ENCODE assay signal across 15 mouse cellular contexts in the genomic region with DNA sequence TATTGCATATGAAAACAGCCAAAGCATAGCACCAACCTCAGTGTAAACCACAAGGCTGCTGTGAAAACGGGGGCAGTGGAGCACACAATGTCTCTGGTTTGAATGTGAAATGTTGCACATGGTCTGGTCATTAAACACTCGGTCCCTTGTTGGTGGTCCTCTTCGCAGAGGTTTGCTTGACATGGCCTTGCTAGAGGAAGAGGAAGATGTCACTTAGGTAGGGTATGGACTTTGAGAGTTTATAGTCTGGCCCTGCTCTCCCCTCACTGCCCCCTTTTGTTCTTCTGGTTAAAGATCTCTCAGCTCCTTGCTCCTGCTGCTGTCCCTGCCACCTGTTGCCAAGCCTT.
DNase-seq lines count a peak whose midpoint lies in the region; ATAC-seq lines count a peak whose summit lies in the region.
"Had no signal": no experiment of that assay in that cellular context is flagged by ENCODE, and none has a peak within 500 bp of the region (broad histone marks: within the 10 kb centered on the region; RNA-seq: fewer than 3 reads in every experiment).

No protein-coding gene starts in this region.

- H3K9ac ChIP-seq in forebrain, embryonic 11.5 days (ENCODE audit: low read length) = no peak overlapping the region
- no peak overlapping the region for H3K9ac ChIP-seq in hindbrain, embryonic 13.5 days
- H3K9ac ChIP-seq in midbrain, embryonic 14.5 days (replicated peaks; ENCODE audit: low read length) = no peak overlapping the region
- H3K9ac ChIP-seq in liver, embryonic 11.5 days (ENCODE audit: low read depth, low read length) = no peak overlapping the region
- H3K9ac ChIP-seq: embryonic facial prominence, embryonic 12.5 days; heart, embryonic 13.5 days; liver, embryonic 13.5 days; stomach, embryonic 15.5 days had no signal

- no peaks in the 10 kb centered on the region for H3K27me3 ChIP-seq in forebrain, embryonic 11.5 days (ENCODE audit: control insufficient read depth, insufficient read depth, low read length)
- H3K27me3 ChIP-seq in hindbrain, embryonic 13.5 days = no peaks in the 10 kb centered on the region
- no peaks in the 10 kb centered on the region for H3K27me3 ChIP-seq in midbrain, embryonic 14.5 days (ENCODE audit: control insufficient read depth, insufficient read depth, low read length)
- no peaks in the 10 kb centered on the region for H3K27me3 ChIP-seq in liver, embryonic 11.5 days (replicated peaks; ENCODE audit: control insufficient read depth, insufficient read depth, low read length)
- H3K27me3 ChIP-seq: embryonic facial prominence, embryonic 12.5 days; heart, embryonic 13.5 days; liver, embryonic 13.5 days; stomach, embryonic 15.5 days had no signal

- H3K4me2 ChIP-seq in forebrain, embryonic 11.5 days (ENCODE audit: low read depth, low read length, severe bottlenecking) = no peak overlapping the region
- H3K4me2 ChIP-seq in hindbrain, embryonic 13.5 days = peak overlapping the region; percentile 20; the same call in 1 of the 2 replicates
- peak overlapping the region; percentile 37 for H3K4me2 ChIP-seq in midbrain, embryonic 14.5 days (ENCODE audit: low read length)
- H3K4me2 ChIP-seq in liver, embryonic 11.5 days = no peak overlapping the region
- H3K4me2 ChIP-seq: embryonic facial prominence, embryonic 12.5 days; heart, embryonic 13.5 days; liver, embryonic 13.5 days; stomach, embryonic 15.5 days had no signal

- no peaks in the 10 kb centered on the region for H3K36me3 ChIP-seq in forebrain, embryonic 11.5 days (ENCODE audit: control insufficient read depth, insufficient read depth, low read length)
- H3K36me3 ChIP-seq in hindbrain, embryonic 13.5 days = no peaks in the 10 kb centered on the region
- H3K36me3 ChIP-seq in midbrain, embryonic 14.5 days (ENCODE audit: control insufficient read depth, insufficient read depth, low read length) = no peaks in the 10 kb centered on the region
- no peaks in the 10 kb centered on the region for H3K36me3 ChIP-seq in liver, embryonic 11.5 days (ENCODE audit: control insufficient read depth, insufficient read depth, low read length)
- H3K36me3 ChIP-seq: embryonic facial prominence, embryonic 12.5 days; heart, embryonic 13.5 days; liver, embryonic 13.5 days; stomach, embryonic 15.5 days had no signal

- no peaks in the 10 kb centered on the region for H3K4me1 ChIP-seq in forebrain, embryonic 11.5 days (replicated peaks; ENCODE audit: control insufficient read depth, insufficient read depth, low read length)
- H3K4me1 ChIP-seq in hindbrain, embryonic 13.5 days (replicated peaks) = peaks cover 5% of the 10 kb centered on the region
- peaks cover 5% of the 10 kb centered on the region; the same call in 1 of the 2 replicates for H3K4me1 ChIP-seq in midbrain, embryonic 14.5 days (ENCODE audit: control insufficient read depth, insufficient read depth, low read length)
- no peaks in the 10 kb centered on the region for H3K4me1 ChIP-seq in liver, embryonic 11.5 days (replicated peaks; ENCODE audit: control insufficient read depth, insufficient read depth, low read length)
- H3K4me1 ChIP-seq: embryonic facial prominence, embryonic 12.5 days; liver, embryonic 13.5 days; stomach, embryonic 15.5 days had no signal

- no peaks in the 10 kb centered on the region for H3K9me3 ChIP-seq in forebrain, embryonic 11.5 days (ENCODE audit: control insufficient read depth, low read length)
- H3K9me3 ChIP-seq in hindbrain, embryonic 13.5 days = no peaks in the 10 kb centered on the region
- no peaks in the 10 kb centered on the region for H3K9me3 ChIP-seq in midbrain, embryonic 14.5 days (ENCODE audit: control insufficient read depth, low read length)
- no peaks in the 10 kb centered on the region for H3K9me3 ChIP-seq in liver, embryonic 11.5 days (ENCODE audit: control insufficient read depth, low read length)
- H3K9me3 ChIP-seq: embryonic facial prominence, embryonic 12.5 days; heart, embryonic 13.5 days; liver, embryonic 13.5 days; stomach, embryonic 15.5 days had no signal

- peak; percentile 19 for DNase-seq in Muller cell, postnatal 12 days (ENCODE audit: inconsistent ontology term)
- DNase-seq in forebrain, embryonic 11.5 days (ENCODE audit: low spot score) = no peak
- no peak for DNase-seq in midbrain, embryonic 14.5 days
- DNase-seq in adrenal gland, adult 2 months = no peak
- no peak for DNase-seq in liver, embryonic 11.5 days (ENCODE audit: low spot score)
- no peak for DNase-seq in embryo, embryonic 10 days (ENCODE audit: low spot score)
- DNase-seq: cerebellum, postnatal 25 days; liver, embryonic 13.5 days; thymus, adult 2 months had no signal

- no peak overlapping the region for H3K4me3 ChIP-seq in forebrain, embryonic 11.5 days (ENCODE audit: low read depth, low read length)
- H3K4me3 ChIP-seq in hindbrain, embryonic 13.5 days = no peak overlapping the region
- no peak overlapping the region for H3K4me3 ChIP-seq in midbrain, embryonic 14.5 days (replicated peaks; ENCODE audit: low read depth, low read length)
- H3K4me3 ChIP-seq in liver, embryonic 11.5 days (ENCODE audit: low read depth, low read length) = no peak overlapping the region
- H3K4me3 ChIP-seq: embryonic facial prominence, embryonic 12.5 days; heart, embryonic 13.5 days; liver, embryonic 13.5 days; myocyte; stomach, embryonic 15.5 days had no signal

- no peak overlapping the region for H3K27ac ChIP-seq in forebrain, embryonic 11.5 days (ENCODE audit: low read depth, low read length)
- peak overlapping the region; percentile 40 for H3K27ac ChIP-seq in hindbrain, embryonic 13.5 days
- no peak overlapping the region for H3K27ac ChIP-seq in midbrain, embryonic 14.5 days (replicated peaks; ENCODE audit: low read depth, low read length)
- no peak overlapping the region for H3K27ac ChIP-seq in liver, embryonic 11.5 days (ENCODE audit: low read depth, low read length)
- H3K27ac ChIP-seq: embryonic facial prominence, embryonic 12.5 days; heart, embryonic 13.5 days; liver, embryonic 13.5 days; stomach, embryonic 15.5 days had no signal

- ATAC-seq in forebrain, embryonic 11.5 days (replicated peaks; ENCODE audit: low FRiP score) = peak; percentile 66
- peak; percentile 70 for ATAC-seq in hindbrain, embryonic 13.5 days (ENCODE audit: low FRiP score)
- peak; percentile 44; the same call in 1 of the 2 replicates for ATAC-seq in midbrain, embryonic 14.5 days (ENCODE audit: low FRiP score, low TSS enrichment)
- ATAC-seq in liver, embryonic 11.5 days (replicated peaks; ENCODE audit: low FRiP score) = no peak
- ATAC-seq: intestine, postnatal 0 days had no signal

- 36% methylated on average over 3 of the region's 3 CpGs for WGBS in forebrain, embryonic 11.5 days
- 44% methylated on average over 3 of the region's 3 CpGs for WGBS in hindbrain, embryonic 13.5 days
- WGBS in midbrain, embryonic 14.5 days = 27% methylated on average over 3 of the region's 3 CpGs
- WGBS in liver, embryonic 11.5 days = 85% methylated on average over 3 of the region's 3 CpGs

Comparison
In these comparisons a context has a peak if more than half of its experiments do, and no peak if none do; other contexts are left out.
1. H3K4me2 ChIP-seq: peak in hindbrain, embryonic 13.5 days (single experiment) and midbrain, embryonic 14.5 days (single experiment); none in forebrain, embryonic 11.5 days (single experiment) and liver, embryonic 11.5 days (single experiment).